Mouse (Mus musculus): Measurements from ENCODE around the gene Ston2. TPM values are rescaled to one million over a fixed set of nuclear protein-coding genes. Genes with fewer than 3 reads are reported as not detected.
A peak's percentile ranks its signal among the peaks of the same experiment; 100 is the strongest.

Ston2 gene
- polyA plus RNA-seq, 1 experiment from 2014 or later, result 8.4 TPM

DNA sequence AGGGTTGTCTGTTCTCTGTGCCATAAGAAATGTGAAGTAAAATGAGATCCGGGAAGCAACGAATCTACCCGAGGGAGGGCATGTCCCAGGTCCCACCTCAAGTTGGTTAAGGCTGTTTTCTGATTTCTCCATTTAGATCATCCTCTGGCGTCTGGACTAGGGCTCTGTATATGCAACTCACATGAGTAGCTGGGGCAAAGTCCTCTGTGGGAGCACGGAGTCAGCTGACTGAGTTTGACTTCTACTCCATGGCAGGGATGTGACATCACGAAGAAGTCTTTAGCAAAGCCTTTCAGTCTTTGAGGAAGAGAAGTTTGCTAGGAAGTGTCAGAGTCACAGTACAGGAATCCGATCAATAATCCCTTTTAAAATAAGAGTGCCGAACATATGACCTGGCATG lies 20.7 kb upstream of the Ston2 start:
- Histone ChIP-seq H3K36me3 (ENCODE audit: control insufficient read depth, insufficient read depth, low read length) (peaks cover 20% of the 10 kb centered on the region), H3K9me3 (ENCODE audit: control insufficient read depth, low read length) (no peaks in the 10 kb centered on the region)

DNA sequence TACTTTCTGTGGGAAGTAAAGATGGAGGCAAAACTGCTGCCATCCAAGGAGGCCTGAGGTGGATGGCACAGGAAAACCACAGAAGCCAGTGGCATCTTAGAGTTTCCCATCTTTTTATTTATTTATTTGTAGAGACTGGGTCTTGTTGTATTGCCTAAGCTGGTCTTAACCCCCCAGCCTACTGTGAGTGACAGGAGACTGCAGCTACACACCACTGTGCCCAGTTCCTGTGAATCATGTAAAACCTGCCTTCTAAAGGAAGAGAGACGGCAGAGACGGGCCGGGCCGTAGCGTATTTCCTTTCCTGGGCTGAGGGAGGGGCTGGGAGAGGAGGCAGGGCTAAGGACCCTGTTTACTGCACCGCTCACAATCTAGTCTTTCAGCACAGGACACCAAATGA lies 19.6 kb upstream of the Ston2 start:
- Histone ChIP-seq H3K27ac (ENCODE audit: low read depth, low read length) (no peak overlapping the region), H3K4me2 (no peak overlapping the region), H3K36me3 (ENCODE audit: control insufficient read depth, insufficient read depth, low read length) (peaks cover 14% of the 10 kb centered on the region), H3K9ac (ENCODE audit: low read length) (no peak overlapping the region), H3K4me1 (ENCODE audit: control insufficient read depth, insufficient read depth, low read length) (no peaks in the 10 kb centered on the region), H3K27me3 (ENCODE audit: control insufficient read depth, insufficient read depth, low read length) (no peaks in the 10 kb centered on the region), H3K9me3 (ENCODE audit: control insufficient read depth, low read length) (no peaks in the 10 kb centered on the region), H3K4me3 (ENCODE audit: low read depth, low read length) (no peak overlapping the region)
- ATAC-seq (ENCODE audit: low FRiP score), result no peak
- WGBS, result 95% methylated on average over 6 of the region's 6 CpGs
- DNase-seq (ENCODE audit: low spot score, missing footprints), result peak; percentile 41

More for the DNA sequence above, 20.7 kb upstream of the Ston2 start:
- WGBS, result 95% methylated on average over 8 of the region's 8 CpGs
- H3K27ac ChIP-seq (ENCODE audit: low read depth, low read length), result no peak overlapping the region
- H3K4me3 ChIP-seq (ENCODE audit: low read depth, low read length), result no peak overlapping the region
- H3K4me2 ChIP-seq, result no peak overlapping the region
- no peaks in the 10 kb centered on the region for H3K4me1 ChIP-seq (ENCODE audit: control insufficient read depth, insufficient read depth, low read length)
- no peak for DNase-seq (ENCODE audit: low spot score, missing footprints)
- ATAC-seq (ENCODE audit: low FRiP score), result no peak
- no peak overlapping the region for H3K9ac ChIP-seq (ENCODE audit: low read length)
- no peaks in the 10 kb centered on the region for H3K27me3 ChIP-seq (ENCODE audit: control insufficient read depth, insufficient read depth, low read length)

DNA sequence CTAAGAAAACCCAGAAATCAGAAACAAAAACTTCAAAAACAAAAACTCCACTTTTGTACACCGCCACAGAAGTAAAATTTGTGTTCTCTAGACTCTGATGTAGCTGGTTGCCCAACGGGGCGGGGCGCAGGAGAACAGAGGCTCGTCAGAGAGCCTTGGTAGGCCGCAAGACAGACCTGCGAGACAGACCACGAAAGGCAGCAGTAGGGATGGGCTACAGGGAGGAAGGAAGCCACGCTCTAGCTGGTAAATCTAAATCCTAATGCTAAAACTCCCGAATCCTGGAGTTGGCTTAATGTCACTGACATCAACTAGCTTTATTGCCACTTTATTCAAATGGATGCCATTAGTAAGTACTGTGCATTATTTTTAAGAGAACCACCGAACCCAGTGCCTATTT lies 18.9 kb upstream of the Ston2 start:
- 92% methylated on average over 11 of the region's 11 CpGs for whole genome bisulfite sequencing
- Histone ChIP-seq H3K4me3 (ENCODE audit: low read depth, low read length) (no peak overlapping the region), H3K27me3 (ENCODE audit: control insufficient read depth, insufficient read depth, low read length) (no peaks in the 10 kb centered on the region), H3K9me3 (ENCODE audit: control insufficient read depth, low read length) (no peaks in the 10 kb centered on the region), H3K4me1 (ENCODE audit: control insufficient read depth, insufficient read depth, low read length) (no peaks in the 10 kb centered on the region), H3K9ac (ENCODE audit: low read length) (no peak overlapping the region), H3K27ac (ENCODE audit: low read depth, low read length) (no peak overlapping the region), H3K36me3 (ENCODE audit: control insufficient read depth, insufficient read depth, low read length) (peaks cover 14% of the 10 kb centered on the region), H3K4me2 (no peak overlapping the region)
- ATAC-seq (ENCODE audit: low FRiP score) (no peak), DNase-seq (ENCODE audit: low spot score, missing footprints) (no peak)

DNA sequence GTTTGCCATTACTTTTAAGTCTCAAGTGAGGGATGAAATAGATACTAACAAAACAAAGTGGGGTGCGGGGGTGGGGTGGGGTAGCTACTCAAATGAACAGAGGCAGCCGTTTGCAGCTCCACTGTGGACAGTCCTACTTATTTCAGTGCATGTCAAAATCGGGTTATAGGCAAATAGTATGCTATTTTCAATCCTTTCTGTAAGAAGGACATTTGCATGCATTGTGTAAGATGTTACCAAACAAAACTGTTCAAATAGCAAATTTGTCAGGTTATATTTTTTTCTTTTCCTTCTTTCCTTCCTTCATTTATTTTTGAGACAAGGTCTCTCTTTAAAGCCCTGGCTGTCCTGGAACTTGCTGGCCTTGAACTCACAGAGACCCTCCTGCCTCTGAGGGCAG lies 16.1 kb upstream of the Ston2 start:
- H3K4me3 ChIP-seq (ENCODE audit: low read depth, low read length), result no peak overlapping the region
- ATAC-seq (ENCODE audit: low FRiP score) (no peak), DNase-seq (ENCODE audit: low spot score, missing footprints) (no peak)
- no peak overlapping the region for H3K27ac ChIP-seq (ENCODE audit: low read depth, low read length)
- H3K9me3 ChIP-seq (ENCODE audit: control insufficient read depth, low read length), result no peaks in the 10 kb centered on the region
- peaks cover 5% of the 10 kb centered on the region for H3K36me3 ChIP-seq (ENCODE audit: control insufficient read depth, insufficient read depth, low read length)
- no peak overlapping the region for H3K9ac ChIP-seq (ENCODE audit: low read length)
- no peak overlapping the region for H3K4me2 ChIP-seq
- no peaks in the 10 kb centered on the region for H3K4me1 ChIP-seq (ENCODE audit: control insufficient read depth, insufficient read depth, low read length)
- WGBS, result 80% methylated on average over 3 of the region's 3 CpGs
- no peaks in the 10 kb centered on the region for H3K27me3 ChIP-seq (ENCODE audit: control insufficient read depth, insufficient read depth, low read length)

DNA sequence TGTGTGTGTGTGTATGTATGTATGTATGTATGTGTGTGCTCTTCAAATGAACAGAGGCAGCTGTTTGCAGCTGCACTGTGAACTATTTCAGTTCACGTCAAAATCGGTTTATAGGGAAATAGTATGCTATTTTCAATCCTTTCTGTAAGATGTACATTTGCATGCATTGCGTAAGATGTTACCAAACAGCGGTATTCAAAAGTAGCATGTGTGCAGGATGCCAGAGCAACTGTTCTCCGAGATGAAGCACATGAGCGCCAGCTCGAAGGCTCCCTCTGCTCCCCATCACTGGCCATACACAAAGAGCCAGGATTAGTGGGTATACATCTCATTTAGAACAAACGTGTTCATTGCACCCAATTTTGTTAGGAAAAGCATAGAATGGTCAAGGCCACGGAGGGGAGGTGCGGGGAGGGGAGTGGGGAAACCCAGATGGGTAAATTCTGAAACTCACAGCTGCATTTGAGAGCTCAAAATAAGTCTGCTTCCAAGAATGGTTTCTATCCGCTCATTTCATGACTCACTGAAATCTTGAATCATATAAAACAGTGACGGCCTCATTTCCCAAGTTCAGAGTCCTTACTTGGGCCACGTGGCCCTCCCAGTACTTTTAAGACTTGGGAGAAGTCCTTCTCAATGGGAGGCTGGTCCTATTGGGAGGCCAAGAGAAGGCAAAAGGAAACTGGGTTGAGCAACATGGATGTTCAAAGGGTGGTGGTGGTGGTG lies 15.2 kb upstream of the Ston2 start:
- Histone ChIP-seq H3K9me3 (ENCODE audit: control insufficient read depth, low read length) (no peaks in the 10 kb centered on the region), H3K4me1 (ENCODE audit: control insufficient read depth, insufficient read depth, low read length) (no peaks in the 10 kb centered on the region), H3K27me3 (ENCODE audit: control insufficient read depth, insufficient read depth, low read length) (no peaks in the 10 kb centered on the region), H3K4me2 (no peak overlapping the region), H3K9ac (ENCODE audit: low read length) (no peak overlapping the region), H3K27ac (ENCODE audit: low read depth, low read length) (no peak overlapping the region), H3K4me3 (ENCODE audit: low read depth, low read length) (no peak overlapping the region), H3K36me3 (ENCODE audit: control insufficient read depth, insufficient read depth, low read length) (no peaks in the 10 kb centered on the region)
- ATAC-seq (ENCODE audit: low FRiP score) (no peak), DNase-seq (ENCODE audit: low spot score, missing footprints) (no peak)
- 77% methylated on average over 13 of the region's 13 CpGs for WGBS

DNA sequence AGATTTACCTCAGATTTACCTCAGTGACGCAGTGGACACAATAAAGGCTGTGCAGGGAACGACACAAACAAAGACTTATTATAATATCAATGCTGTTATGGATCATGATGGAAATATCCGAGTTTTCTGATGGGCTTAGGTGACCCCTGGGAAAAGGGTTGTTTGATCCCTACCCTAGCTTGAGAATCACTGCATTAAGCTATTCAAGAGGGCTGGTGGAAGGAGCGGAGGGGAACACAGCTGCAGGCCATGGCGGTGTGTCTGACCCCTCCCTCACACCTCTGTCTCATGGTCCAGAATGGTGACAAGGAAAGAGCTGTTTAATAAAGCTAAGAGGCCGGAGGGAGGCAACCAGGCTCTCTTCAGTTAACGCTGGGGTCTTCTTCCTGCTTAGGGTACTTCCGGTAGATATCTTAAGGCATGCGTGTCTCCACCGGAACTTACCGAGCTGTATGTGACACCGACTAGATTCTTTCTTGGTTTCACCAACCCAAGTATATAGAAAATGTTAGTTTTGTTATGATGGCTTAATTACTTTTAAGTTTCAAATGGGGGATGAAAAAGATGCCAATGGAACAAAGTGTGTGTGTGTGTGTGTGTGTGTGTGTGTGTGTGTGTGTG lies 14.5 kb upstream of the Ston2 start:
- no peaks in the 10 kb centered on the region for H3K36me3 ChIP-seq (ENCODE audit: control insufficient read depth, insufficient read depth, low read length)
- 78% methylated on average over 12 of the region's 12 CpGs for WGBS
- H3K9me3 ChIP-seq (ENCODE audit: control insufficient read depth, low read length), result no peaks in the 10 kb centered on the region
- H3K27me3 ChIP-seq (ENCODE audit: control insufficient read depth, insufficient read depth, low read length), result no peaks in the 10 kb centered on the region
- no peak overlapping the region for H3K27ac ChIP-seq (ENCODE audit: low read depth, low read length)
- no peaks in the 10 kb centered on the region for H3K4me1 ChIP-seq (ENCODE audit: control insufficient read depth, insufficient read depth, low read length)
- H3K9ac ChIP-seq (ENCODE audit: low read length), result no peak overlapping the region
- H3K4me3 ChIP-seq (ENCODE audit: low read depth, low read length), result no peak overlapping the region
- H3K4me2 ChIP-seq, result no peak overlapping the region
- DNase-seq (ENCODE audit: low spot score, missing footprints) (no peak), ATAC-seq (ENCODE audit: low FRiP score) (no peak)

DNA sequence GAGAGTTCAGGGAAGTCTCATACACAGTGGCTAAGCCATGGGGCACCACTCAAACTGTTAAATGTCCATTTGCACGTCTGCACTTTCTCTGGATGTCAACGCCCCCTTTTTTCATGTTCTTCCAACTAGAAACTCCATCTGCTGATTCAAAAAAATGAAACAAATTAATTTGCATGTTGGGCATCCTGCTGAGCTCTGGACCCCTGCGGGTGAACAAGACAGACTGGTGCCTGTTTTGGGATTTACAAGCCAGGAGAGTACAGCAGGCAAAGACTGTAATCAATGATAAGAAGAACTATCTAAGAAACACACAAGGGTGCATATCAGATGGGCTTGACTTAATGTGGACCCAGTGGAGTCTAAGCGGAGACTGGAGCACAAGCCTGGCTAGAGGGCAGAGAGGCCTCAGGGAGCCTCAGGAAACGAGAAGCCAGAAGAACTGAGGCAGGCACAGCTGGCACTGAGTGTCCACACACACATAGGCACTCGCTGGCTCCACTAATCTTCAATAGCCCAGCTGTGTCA lies 12.7 kb upstream of the Ston2 start:
- H3K4me2 ChIP-seq, result no peak overlapping the region
- ATAC-seq (ENCODE audit: low FRiP score) (no peak), DNase-seq (ENCODE audit: low spot score, missing footprints) (no peak)
- no peaks in the 10 kb centered on the region for H3K4me1 ChIP-seq (ENCODE audit: control insufficient read depth, insufficient read depth, low read length)
- no peaks in the 10 kb centered on the region for H3K9me3 ChIP-seq (ENCODE audit: control insufficient read depth, low read length)
- no peaks in the 10 kb centered on the region for H3K27me3 ChIP-seq (ENCODE audit: control insufficient read depth, insufficient read depth, low read length)
- no peaks in the 10 kb centered on the region for H3K36me3 ChIP-seq (ENCODE audit: control insufficient read depth, insufficient read depth, low read length)
- no peak overlapping the region for H3K4me3 ChIP-seq (ENCODE audit: low read depth, low read length)
- no peak overlapping the region for H3K9ac ChIP-seq (ENCODE audit: low read length)
- no peak overlapping the region for H3K27ac ChIP-seq (ENCODE audit: low read depth, low read length)
- WGBS, result 77% methylated on average over 6 of the region's 6 CpGs

DNA sequence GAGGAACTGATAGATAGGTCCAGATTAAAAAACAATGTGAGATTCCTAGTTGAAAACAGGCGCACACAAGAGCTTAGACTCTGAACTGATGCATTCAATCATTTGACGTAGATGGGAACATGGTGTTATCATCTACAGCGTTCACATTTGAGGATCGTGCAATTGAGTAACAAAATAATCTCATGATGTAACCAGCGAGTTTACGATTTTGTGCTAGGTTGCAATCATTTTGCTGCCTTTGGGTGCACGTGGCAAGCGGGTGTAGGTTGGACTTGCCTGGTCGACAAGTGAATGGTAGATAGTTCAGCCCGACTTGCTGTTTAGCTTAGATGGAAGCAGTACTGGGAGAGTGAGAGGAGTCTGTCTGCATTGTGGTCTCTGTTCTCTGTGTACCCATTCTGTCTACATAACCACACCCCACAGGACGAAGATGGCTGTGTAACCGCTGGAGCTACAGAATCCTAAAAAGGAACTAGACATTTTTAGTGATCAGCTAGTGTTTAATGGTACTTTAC lies 11.7 kb upstream of the Ston2 start:
- no peak overlapping the region for H3K27ac ChIP-seq (ENCODE audit: low read depth, low read length)
- no peaks in the 10 kb centered on the region for H3K36me3 ChIP-seq (ENCODE audit: control insufficient read depth, insufficient read depth, low read length)
- H3K27me3 ChIP-seq (ENCODE audit: control insufficient read depth, insufficient read depth, low read length), result no peaks in the 10 kb centered on the region
- WGBS, result 80% methylated on average over 12 of the region's 12 CpGs
- H3K9ac ChIP-seq (ENCODE audit: low read length), result no peak overlapping the region
- DNase-seq (ENCODE audit: low spot score, missing footprints), result no peak
- no peak for ATAC-seq (ENCODE audit: low FRiP score)
- H3K4me2 ChIP-seq, result no peak overlapping the region
- H3K9me3 ChIP-seq (ENCODE audit: control insufficient read depth, low read length), result no peaks in the 10 kb centered on the region
- no peaks in the 10 kb centered on the region for H3K4me1 ChIP-seq (ENCODE audit: control insufficient read depth, insufficient read depth, low read length)
- no peak overlapping the region for H3K4me3 ChIP-seq (ENCODE audit: low read depth, low read length)

DNA sequence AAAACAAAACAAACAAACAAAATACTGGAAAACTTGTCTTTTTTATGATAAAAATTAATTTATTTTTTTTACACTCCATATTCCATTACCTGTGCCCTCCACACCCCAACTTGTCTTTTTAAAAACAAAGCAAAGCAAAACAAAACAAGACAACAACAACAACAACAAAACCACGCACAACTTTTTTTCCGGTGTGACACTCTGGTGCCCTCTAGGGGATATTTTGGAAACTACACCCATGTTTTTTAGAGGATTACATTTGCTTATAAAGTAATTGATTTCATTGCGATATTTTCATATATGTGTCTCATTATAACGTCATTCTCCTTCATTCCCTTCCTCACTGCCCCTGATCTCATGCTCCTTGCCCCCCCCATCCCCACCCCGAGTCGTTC lies 11.2 kb upstream of the Ston2 start:
- WGBS, result 31% methylated on average over 6 of the region's 6 CpGs
- DNase-seq (ENCODE audit: low spot score, missing footprints) (peak; percentile 92), ATAC-seq (ENCODE audit: low FRiP score) (no peak; the same call in 1 of the 2 replicates)
- Histone ChIP-seq H3K9me3 (ENCODE audit: control insufficient read depth, low read length) (no peaks in the 10 kb centered on the region), H3K4me3 (ENCODE audit: low read depth, low read length) (no peak overlapping the region), H3K4me1 (ENCODE audit: control insufficient read depth, insufficient read depth, low read length) (no peaks in the 10 kb centered on the region), H3K36me3 (ENCODE audit: control insufficient read depth, insufficient read depth, low read length) (no peaks in the 10 kb centered on the region), H3K27ac (ENCODE audit: low read depth, low read length) (no peak overlapping the region), H3K4me2 (no peak overlapping the region), H3K9ac (ENCODE audit: low read length) (no peak overlapping the region), H3K27me3 (ENCODE audit: control insufficient read depth, insufficient read depth, low read length) (no peaks in the 10 kb centered on the region)
